Mouse (Mus musculus) spleen, adult 12 weeks (tissue): ENCODE data around the gene Pea15a.
A peak's percentile ranks its signal among the peaks of the same experiment; 100 is the strongest.

ENCODE experiments used
- DNase-seq: peaks from one replicate; pipeline ENCODE4 v3.0.0; 2022; ENCODE audit warnings: low spot score

Pea15a gene

DNA sequence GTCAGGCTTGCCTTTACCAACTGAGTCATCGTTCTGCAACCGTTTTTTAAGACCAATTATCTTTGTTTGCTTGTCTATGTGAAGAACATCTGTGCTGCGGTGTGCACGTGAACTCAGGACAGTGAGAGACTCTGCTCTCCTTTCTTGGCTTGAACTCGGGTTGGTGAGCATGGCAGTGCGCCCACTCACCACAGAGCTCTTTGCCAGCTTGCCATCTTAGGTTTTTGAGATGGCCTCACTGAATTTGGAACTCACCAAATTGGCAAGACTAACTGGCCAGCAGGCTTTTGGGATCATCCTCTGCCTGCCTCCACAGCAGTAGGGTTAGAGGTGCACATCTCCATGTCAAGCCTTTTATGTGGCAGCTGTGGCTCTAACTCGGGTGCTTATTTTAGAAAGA is 28.8 kb downstream of the Pea15a start:
- no peak for DNase-seq

DNA sequence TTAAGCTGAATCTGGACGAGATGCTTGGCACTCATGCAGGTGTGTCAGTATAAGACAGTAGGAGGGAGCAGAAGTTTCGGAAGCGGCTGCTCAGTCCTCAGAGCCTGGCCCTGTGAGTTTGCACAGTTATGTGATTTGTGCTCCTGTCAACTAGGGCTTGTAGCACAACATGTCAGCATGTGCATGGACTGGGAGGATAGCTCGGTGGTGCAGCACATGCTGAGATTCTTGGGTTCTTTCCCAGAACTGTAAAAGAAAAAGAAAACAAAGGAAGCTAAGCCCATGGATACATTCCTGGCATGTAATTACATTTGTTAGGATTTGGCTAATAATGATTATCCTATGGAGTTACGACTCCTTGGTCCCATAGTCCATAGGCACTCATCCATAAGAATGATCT is 33.4 kb downstream of the Pea15a start:
- no peak for DNase-seq

DNA sequence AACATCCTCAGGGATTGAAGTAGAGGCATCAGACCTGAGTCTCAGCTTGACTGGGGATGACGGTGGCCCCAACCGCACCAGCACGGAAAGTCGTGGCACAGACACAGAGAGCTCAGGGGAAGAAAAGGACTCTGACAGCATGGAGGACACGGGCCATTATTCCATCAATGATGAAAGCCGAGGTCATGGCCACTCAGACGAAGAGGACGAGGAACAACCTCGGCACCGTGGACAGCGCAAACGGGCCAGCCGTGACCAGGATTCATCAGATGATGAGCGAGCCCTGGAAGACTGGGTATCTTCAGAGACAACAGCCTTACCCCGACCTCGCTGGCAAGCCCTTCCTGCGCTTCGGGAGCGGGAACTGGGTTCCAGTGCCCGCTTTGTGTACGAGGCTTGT is 34.2 kb downstream of the Pea15a start:
- no peak for DNase-seq

DNA sequence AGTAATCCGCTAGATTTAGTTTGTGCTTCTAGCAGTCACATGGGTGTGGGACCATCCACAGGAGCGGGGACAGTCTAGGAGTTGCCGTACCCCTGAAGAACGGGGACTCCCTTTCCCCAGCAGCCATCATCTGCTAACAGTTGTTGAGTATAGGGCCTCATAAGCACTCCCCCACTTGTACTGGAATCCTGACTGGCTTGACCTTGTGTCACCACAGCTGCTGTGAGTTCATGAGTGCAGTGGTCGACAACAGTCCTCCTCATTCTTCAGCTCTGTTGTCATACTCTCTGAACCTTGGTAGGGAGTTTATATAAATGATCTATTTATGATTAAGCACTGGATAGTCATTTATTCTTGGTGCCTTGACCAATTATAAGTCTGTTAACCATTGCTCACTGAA is 36.8 kb downstream of the Pea15a start:
- no peak for DNase-seq

DNA sequence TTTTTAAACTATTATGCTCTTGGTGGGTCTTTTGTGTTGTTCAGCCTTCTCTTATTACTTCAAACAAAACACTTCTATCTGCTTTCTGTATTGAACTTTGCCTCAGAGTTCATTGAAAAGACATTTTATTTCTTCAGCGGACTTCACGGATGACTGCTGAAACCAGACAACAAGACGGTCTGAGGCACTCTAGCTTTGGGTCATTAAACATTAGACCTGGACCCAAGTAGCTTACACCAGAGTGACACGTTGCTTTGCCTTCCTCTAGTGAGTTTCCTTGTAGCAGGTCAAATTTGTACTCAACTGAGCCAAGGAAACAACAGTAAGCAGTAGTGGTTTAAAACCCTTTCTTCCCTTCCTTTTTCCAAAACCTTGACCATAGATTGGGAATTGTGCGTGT is 38.7 kb downstream of the Pea15a start:
- DNase-seq, result no peak

DNA sequence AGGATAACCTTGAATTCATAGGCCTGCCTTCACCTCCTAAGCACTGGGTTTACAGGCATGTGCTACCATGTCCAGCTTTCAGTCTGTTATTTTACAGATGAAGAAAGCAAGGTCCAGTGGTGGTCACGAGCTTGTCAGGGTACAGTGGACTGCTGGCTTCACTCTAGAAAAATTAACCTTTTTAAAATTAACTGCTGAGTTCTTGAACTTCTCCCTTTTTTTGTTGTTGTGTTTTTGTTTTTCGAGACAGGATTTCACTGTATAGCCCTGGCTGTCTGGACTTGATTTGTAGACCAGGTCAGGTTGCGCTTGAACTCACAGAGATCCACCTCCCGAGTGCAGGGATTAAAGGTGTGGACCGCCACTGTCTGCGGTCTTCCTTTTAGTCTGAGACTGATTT is 43.6 kb downstream of the Pea15a start:
- DNase-seq, result no peak

DNA sequence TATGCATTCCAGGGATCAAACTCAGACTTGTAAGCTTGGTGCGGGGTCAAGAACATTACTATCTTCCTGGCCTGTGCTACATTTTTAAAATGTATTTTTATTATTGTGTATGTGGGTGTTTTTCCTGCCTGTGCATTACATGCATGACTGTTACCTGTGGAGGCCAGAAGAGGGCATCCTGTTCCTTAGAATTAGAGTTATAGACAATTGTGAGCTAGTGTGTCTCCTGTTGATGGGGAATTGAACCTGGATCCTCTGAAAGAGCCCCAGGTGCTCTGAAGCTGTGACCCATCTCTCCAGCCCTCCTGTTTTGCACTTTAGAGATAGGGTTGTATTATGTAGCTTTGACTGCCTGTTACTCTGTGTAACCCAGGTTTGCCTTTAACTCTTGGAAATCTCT is 44.6 kb downstream of the Pea15a start:
- DNase-seq, result no peak

DNA sequence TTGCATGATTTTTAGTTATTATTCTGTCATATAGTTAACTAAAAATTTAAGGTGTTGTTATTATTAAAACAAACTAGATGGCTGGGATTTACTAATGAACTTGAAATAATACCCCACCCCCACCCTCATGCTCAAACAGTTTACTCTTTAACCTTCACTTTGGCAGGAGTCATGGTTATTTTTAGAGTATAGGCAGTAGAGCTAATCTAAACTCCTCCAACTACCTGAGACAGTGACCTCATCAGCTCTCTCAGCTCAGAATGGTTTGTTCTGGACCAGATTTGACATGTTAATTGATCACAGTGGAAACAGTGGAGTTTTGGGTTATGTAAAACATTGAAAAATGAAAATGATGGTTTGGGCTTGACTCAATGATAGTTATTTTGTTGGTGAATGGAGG is 46.1 kb downstream of the Pea15a start:
- DNase-seq, result no peak

DNA sequence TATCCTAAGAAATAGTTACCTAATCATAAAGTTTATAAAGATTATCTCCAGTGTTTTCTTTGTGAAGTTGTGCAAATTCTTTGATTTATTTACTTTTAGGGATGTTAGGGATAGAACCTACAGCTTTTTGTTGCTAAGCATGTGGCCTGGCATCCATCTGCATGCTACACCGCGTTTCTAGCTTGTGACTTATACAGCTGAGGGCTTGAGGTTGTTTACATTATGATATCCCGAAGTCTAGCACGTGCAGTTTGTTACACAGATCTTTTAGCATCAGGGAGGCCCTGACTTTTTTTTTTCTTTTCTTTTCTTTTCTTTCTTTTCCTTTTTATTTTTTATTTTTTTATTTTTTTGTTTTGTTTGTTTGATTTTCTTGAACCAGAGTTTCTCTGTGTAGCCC is 46.6 kb downstream of the Pea15a start:
- DNase-seq, result no peak

DNA sequence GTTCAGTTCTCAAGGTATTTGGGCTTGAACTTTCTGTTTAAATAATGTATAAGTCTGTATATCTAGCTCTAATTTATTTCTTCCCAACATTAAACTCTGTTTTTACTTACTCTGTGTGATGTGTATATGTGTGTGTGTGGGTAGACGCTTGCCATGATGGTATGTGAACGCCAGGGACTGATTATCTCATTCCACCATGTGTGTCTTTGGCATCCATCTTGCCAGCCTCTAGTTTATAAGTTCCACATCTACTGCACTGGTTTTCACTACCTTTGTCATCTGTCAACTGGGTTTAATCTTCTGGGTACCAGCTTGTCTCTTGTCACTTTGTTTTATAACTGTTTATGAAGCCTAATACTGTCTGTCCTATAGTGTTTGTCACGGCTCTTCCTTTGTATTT is 51.1 kb downstream of the Pea15a start:
- no peak for DNase-seq

DNA sequence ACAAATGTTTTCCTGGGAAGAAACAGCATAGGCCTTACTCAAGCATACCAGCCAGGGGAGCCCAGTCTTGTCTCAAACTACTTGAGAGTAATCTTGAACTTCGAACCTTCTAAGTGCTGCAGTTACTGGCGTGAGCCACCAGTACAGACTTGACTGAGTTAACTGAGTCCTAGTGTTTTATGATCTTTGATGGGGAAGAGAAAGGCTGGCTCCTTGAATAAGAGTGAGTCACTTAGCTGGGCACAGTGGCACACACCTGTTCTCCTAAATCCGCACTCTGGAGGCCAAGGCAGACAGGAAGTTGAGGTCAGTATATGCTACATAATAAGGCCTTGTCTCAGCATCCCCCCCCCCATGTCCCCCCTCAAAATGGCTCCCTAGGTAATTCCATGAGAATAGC is 52.1 kb downstream of the Pea15a start:
- DNase-seq, result no peak

DNA sequence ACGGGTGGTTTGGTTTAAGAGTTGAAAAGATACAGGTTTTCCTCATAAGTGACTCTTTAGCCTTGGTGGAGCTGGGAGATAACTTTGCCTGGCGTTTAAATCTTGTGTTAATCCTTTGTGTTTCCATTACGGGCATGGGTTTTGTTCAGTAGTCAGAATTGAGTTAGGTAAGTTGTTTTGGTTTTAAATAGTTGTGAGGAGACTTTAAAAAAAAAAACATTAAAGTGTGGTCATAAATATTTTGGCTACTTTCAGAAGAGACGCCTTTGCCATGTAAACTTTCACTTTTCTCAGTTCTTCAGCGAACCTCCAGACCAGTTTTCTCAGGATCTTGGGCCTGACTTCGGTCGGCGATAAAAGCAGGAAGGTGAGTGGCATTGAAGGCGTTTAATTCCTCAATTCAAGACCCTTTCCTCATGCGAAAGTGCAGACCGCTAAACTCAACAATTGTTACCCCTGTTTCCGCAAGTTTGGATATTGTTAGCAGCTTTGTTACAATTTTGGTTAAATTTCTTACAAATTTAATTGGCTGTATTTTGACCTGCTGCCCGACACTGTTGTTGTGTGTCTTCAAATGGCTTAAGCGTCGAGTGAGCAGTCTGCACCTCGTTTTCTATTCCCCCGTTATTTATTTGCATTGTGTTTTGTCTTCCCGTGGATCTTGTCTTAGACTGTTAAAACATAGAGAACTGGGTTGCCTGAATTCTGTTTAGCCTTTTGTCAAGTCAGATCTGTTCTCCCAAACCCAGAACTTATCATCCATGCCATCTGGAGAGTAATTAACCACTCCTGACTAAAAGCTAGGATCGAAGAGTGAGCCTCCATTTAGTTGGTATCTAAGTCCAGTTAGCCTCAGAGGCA is 57.4 kb downstream of the Pea15a start:
- DNase-seq, result no peak

DNA sequence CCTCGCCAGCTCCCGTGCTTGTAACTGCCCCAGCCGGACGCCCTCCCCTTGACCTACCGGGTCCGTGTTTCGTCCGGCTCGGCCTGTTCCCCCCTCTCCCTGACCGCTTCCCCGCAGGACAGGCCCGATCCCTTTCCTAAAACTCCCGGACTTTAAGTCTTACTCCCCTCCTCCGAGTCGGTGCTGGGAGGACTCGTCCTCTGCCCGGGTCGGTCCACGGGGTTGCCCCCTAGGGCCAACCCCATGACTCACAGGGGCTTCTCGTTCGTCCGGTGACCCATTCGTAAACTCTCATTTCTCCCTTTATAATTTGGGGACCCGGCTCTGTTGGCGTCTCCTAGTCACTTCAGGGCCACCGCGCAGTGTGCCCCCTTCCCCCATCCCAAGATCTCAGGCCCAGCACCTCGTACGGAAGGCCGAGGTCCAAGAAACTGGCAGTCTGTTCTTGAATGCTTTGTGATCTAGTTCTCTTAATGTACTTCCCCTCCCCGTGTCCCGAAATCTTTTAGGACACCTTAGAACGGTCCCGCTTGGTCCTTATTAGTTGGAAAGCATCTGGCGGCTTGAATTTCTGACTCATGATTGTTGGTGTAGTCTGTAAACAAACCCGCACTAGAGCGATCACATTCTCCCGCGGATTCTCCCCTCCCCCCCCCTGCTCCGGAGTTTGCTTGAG is 58.2 kb downstream of the Pea15a start:
- peak; percentile 50 for DNase-seq

DNA sequence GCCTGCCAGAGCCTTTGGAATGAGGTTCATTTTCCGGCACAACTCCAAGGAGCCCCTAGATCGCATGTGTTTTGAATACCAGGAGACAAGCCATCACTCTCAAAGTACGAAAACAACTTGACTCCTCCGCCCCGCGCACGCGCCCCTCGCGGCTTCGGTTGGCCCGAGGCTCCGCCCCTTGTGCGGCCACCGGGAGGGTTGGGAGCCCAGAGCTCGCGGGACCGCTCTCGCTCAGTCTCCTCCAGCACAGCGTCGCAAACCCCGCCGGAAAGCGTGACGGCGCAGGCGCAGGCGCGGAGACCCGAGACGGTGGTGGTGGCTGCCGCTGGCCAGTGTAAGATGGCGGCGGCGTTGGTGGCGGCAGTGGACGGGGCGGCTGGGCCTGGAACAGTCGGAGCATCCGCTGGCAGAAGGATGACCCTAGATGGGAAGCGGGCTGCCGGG is 58.7 kb downstream of the Pea15a start, which contains the start of gene Dcaf8:
Gene Dcaf8, plus strand, starts transcription at position 250 of the 444 bp plus-strand sequence.
- peak; percentile 96 for DNase-seq
